Mouse (Mus musculus): ENCODE measurements around the gene Ank3. TPM values are rescaled to one million over a fixed set of nuclear protein-coding genes. Genes with fewer than 3 reads are reported as not detected.

Ank3 gene
- polyA plus RNA-seq, 1 experiment from 2014 or later: 150 TPM

DNA sequence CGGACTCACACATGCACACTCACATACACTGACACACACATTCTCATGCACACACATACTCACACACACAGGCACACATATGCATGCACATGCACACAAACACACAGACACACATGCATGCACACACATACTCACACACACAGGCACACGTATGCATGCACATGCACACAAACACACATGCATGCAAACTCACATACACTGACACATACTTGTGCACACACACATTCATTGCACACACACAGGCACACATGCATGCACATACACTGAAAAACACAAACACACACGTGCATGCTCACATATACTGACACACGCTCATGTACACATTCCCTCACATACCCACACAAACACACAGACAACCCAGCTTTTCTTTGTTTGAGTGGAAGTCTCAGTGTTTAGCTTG is 157.0 kb downstream of the Ank3 start:
- H3K36me3 ChIP-seq (ENCODE audit: control insufficient read depth, insufficient read depth, low read length): no peaks in the 10 kb centered on the region
- H3K27ac ChIP-seq (replicated peaks; ENCODE audit: low read depth, low read length): no peak overlapping the region
- 93% methylated on average over 4 of the region's 4 CpGs for WGBS
- no peaks in the 10 kb centered on the region for H3K9me3 ChIP-seq (ENCODE audit: control insufficient read depth, low read length)
- no peaks in the 10 kb centered on the region for H3K27me3 ChIP-seq (ENCODE audit: control insufficient read depth, insufficient read depth, low read length)
- H3K4me3 ChIP-seq (replicated peaks; ENCODE audit: low read depth, low read length): no peak overlapping the region
- H3K4me1 ChIP-seq (ENCODE audit: control insufficient read depth, insufficient read depth, low read length): peaks cover 3% of the 10 kb centered on the region; the same call in 1 of the 2 replicates
- H3K4me2 ChIP-seq (ENCODE audit: low read length): no peak overlapping the region
- H3K9ac ChIP-seq (replicated peaks; ENCODE audit: low read length): no peak overlapping the region
- ATAC-seq (ENCODE audit: low FRiP score, low TSS enrichment) (no peak), DNase-seq (no peak)

DNA sequence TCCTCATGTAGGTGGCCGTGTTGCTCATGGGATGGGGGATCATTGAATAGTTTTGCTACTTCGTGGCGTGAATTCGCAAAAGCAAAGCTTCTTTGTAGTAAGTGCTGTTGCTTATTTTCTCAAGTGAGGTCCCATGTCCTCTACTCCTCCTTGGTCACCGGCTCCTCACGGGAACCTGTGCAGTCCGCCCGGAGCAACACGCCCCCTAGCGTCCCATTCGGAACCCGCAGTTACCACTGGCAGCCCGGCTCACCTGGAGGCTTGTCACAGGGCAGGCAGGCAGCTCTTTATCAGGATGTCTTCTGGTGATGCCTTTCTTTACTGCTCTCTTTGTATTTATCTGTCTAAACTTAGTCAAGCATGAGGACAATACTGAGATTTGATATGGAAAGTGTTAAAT is 157.7 kb downstream of the Ank3 start:
- Histone ChIP-seq H3K4me2 (ENCODE audit: low read length) (no peak overlapping the region), H3K4me3 (replicated peaks; ENCODE audit: low read depth, low read length) (no peak overlapping the region), H3K36me3 (ENCODE audit: control insufficient read depth, insufficient read depth, low read length) (no peaks in the 10 kb centered on the region), H3K27ac (replicated peaks; ENCODE audit: low read depth, low read length) (no peak overlapping the region), H3K27me3 (ENCODE audit: control insufficient read depth, insufficient read depth, low read length) (no peaks in the 10 kb centered on the region), H3K4me1 (ENCODE audit: control insufficient read depth, insufficient read depth, low read length) (peaks cover 3% of the 10 kb centered on the region; the same call in 1 of the 2 replicates), H3K9me3 (ENCODE audit: control insufficient read depth, low read length) (no peaks in the 10 kb centered on the region), H3K9ac (replicated peaks; ENCODE audit: low read length) (no peak overlapping the region)
- 17% methylated on average over 13 of the region's 13 CpGs for WGBS
- ATAC-seq (ENCODE audit: low FRiP score, low TSS enrichment) (no peak), DNase-seq (no peak)

DNA sequence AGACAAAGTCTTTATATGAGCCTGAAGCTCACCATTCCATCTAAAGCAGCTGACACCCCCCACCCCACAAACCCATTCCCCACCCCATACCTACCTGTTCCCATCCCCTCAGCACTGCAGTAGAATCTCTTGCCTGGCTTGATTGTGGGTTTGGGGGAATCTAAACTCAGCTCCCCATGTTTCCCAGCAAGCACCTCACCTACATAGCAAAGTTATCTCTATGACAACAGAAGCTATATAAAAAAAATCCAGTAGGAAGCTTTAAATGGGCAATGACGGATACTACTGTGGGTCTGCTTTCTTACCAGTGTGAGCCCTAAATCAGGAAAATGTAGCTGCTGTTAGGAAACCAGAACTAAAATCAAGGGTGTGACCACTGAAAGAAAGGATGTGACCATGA is 161.7 kb downstream of the Ank3 start:
- H3K27me3 ChIP-seq (ENCODE audit: control insufficient read depth, insufficient read depth, low read length): no peaks in the 10 kb centered on the region
- H3K4me2 ChIP-seq (ENCODE audit: low read length): no peak overlapping the region
- ATAC-seq (ENCODE audit: low FRiP score, low TSS enrichment) (no peak), DNase-seq (no peak)
- no peak overlapping the region for H3K9ac ChIP-seq (replicated peaks; ENCODE audit: low read length)
- no peaks in the 10 kb centered on the region for H3K36me3 ChIP-seq (ENCODE audit: control insufficient read depth, insufficient read depth, low read length)
- H3K4me1 ChIP-seq (ENCODE audit: control insufficient read depth, insufficient read depth, low read length): peaks cover 3% of the 10 kb centered on the region; the same call in 1 of the 2 replicates
- no peaks in the 10 kb centered on the region for H3K9me3 ChIP-seq (ENCODE audit: control insufficient read depth, low read length)
- 69% methylated on average over 1 of the region's 1 CpGs for WGBS
- no peak overlapping the region for H3K4me3 ChIP-seq (replicated peaks; ENCODE audit: low read depth, low read length)
- no peak overlapping the region for H3K27ac ChIP-seq (replicated peaks; ENCODE audit: low read depth, low read length)

DNA sequence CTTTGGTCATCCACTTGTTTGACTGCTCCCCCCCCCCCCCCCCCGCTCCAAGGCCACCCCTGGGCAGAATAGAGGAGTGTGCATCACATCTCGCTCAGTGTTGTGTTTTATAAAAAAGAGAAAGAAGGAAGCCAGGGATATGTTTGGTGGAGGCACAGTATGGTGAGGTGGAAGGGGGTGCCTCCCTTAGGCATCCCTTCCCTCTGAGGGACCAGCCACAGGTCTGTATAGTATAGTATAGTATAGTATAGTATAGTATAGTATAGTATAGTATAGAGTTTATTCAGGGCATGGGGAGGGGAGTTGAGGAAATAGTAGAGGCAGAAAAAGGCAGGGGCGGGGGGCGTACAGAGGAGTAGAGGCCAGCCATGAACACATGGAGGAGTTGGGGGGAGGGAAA is 164.4 kb downstream of the Ank3 start:
- ATAC-seq (ENCODE audit: low FRiP score, low TSS enrichment): no peak

DNA sequence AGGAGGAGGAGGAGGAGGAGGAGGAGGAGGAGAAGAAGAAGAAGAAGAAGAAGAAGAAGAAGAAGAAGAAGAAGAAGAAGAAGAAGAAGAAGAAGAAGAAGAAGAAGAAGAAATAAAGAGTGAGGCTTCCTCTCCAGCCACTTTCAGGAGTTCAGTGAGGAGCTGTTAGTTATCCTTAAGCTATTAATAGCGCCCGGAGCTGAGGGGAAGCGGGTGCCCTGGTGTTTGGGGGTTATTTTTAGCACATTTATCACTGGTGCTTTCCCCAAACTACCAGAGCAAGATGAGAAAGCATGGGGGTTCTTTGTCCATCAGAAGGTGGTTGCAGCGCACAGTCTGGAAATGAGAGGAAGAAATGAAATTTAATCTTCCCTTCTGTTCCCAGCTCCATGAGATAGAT is 166.5 kb downstream of the Ank3 start:
- DNase-seq (no peak), ATAC-seq (ENCODE audit: low FRiP score, low TSS enrichment) (no peak)
- Histone ChIP-seq H3K4me3 (replicated peaks; ENCODE audit: low read depth, low read length) (no peak overlapping the region), H3K4me1 (ENCODE audit: control insufficient read depth, insufficient read depth, low read length) (no peaks in the 10 kb centered on the region), H3K4me2 (ENCODE audit: low read length) (no peak overlapping the region), H3K9me3 (ENCODE audit: control insufficient read depth, low read length) (no peaks in the 10 kb centered on the region), H3K27me3 (ENCODE audit: control insufficient read depth, insufficient read depth, low read length) (no peaks in the 10 kb centered on the region), H3K9ac (replicated peaks; ENCODE audit: low read length) (no peak overlapping the region), H3K36me3 (ENCODE audit: control insufficient read depth, insufficient read depth, low read length) (no peaks in the 10 kb centered on the region), H3K27ac (replicated peaks; ENCODE audit: low read depth, low read length) (no peak overlapping the region)
- WGBS: 94% methylated on average over 4 of the region's 4 CpGs

More for the DNA sequence above, 164.4 kb downstream of the Ank3 start:
- no peak overlapping the region for H3K4me2 ChIP-seq (ENCODE audit: low read length)
- WGBS: 86% methylated on average over 3 of the region's 4 CpGs
- no peak for DNase-seq
- no peaks in the 10 kb centered on the region for H3K27me3 ChIP-seq (ENCODE audit: control insufficient read depth, insufficient read depth, low read length)
- H3K27ac ChIP-seq (replicated peaks; ENCODE audit: low read depth, low read length): no peak overlapping the region
- H3K36me3 ChIP-seq (ENCODE audit: control insufficient read depth, insufficient read depth, low read length): no peaks in the 10 kb centered on the region
- H3K4me3 ChIP-seq (replicated peaks; ENCODE audit: low read depth, low read length): no peak overlapping the region
- H3K4me1 ChIP-seq (ENCODE audit: control insufficient read depth, insufficient read depth, low read length): no peaks in the 10 kb centered on the region
- H3K9me3 ChIP-seq (ENCODE audit: control insufficient read depth, low read length): no peaks in the 10 kb centered on the region
- H3K9ac ChIP-seq (replicated peaks; ENCODE audit: low read length): no peak overlapping the region

DNA sequence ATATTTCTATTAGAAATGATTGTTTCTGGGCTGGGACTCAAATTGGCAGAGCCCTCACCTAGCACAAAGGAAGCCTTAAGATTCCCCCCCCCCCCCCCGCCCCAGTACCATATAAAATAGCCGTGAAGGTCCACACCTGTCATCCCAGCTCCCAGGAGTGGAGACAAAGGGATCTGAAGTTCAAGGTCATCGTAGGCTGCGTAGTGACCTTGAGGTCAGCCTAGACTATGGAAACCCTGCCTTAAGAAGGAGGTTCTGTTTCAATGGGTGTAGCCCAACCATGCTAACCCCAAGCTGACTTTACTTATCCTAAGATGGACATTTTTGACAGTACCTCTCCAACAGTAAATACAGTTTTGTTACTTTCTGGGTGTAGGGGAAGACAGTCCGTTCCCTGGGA is 170.4 kb downstream of the Ank3 start:
- Histone ChIP-seq H3K4me3 (replicated peaks; ENCODE audit: low read depth, low read length) (no peak overlapping the region), H3K4me1 (ENCODE audit: control insufficient read depth, insufficient read depth, low read length) (peaks cover 36% of the 10 kb centered on the region), H3K27ac (replicated peaks; ENCODE audit: low read depth, low read length) (no peak overlapping the region), H3K27me3 (ENCODE audit: control insufficient read depth, insufficient read depth, low read length) (no peaks in the 10 kb centered on the region), H3K9me3 (ENCODE audit: control insufficient read depth, low read length) (no peaks in the 10 kb centered on the region), H3K4me2 (ENCODE audit: low read length) (no peak overlapping the region), H3K36me3 (ENCODE audit: control insufficient read depth, insufficient read depth, low read length) (no peaks in the 10 kb centered on the region), H3K9ac (replicated peaks; ENCODE audit: low read length) (no peak overlapping the region)
- ATAC-seq (ENCODE audit: low FRiP score, low TSS enrichment) (no peak), DNase-seq (no peak)
- 86% methylated on average over 5 of the region's 5 CpGs for WGBS

DNA sequence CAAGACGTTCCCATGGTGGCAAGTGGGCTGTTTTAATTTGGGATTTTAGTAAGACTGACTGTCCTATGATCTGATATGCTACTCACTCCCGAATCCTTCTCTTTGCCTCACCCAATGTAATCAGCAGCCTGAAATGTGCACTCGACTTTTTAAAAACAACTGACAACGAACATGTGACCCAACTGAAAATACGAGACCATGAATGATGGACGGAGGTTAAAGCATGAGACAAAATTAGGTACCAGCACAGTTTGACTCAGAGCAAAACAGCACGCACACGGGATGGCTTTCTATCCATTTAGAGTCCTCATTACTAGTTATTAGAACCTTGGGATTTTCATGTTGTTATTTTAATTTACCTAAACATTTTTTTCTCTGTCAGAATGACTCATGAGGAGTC is 171.2 kb downstream of the Ank3 start:
- ATAC-seq (ENCODE audit: low FRiP score, low TSS enrichment): no peak
- H3K4me3 ChIP-seq (replicated peaks; ENCODE audit: low read depth, low read length): no peak overlapping the region
- H3K4me1 ChIP-seq (ENCODE audit: control insufficient read depth, insufficient read depth, low read length): peaks cover 42% of the 10 kb centered on the region
- no peak overlapping the region for H3K9ac ChIP-seq (replicated peaks; ENCODE audit: low read length)
- DNase-seq: no peak
- WGBS: 79% methylated on average over 8 of the region's 8 CpGs
- H3K27me3 ChIP-seq (ENCODE audit: control insufficient read depth, insufficient read depth, low read length): no peaks in the 10 kb centered on the region
- no peak overlapping the region for H3K4me2 ChIP-seq (ENCODE audit: low read length)
- no peaks in the 10 kb centered on the region for H3K9me3 ChIP-seq (ENCODE audit: control insufficient read depth, low read length)
- H3K27ac ChIP-seq (replicated peaks; ENCODE audit: low read depth, low read length): no peak overlapping the region
- no peaks in the 10 kb centered on the region for H3K36me3 ChIP-seq (ENCODE audit: control insufficient read depth, insufficient read depth, low read length)

DNA sequence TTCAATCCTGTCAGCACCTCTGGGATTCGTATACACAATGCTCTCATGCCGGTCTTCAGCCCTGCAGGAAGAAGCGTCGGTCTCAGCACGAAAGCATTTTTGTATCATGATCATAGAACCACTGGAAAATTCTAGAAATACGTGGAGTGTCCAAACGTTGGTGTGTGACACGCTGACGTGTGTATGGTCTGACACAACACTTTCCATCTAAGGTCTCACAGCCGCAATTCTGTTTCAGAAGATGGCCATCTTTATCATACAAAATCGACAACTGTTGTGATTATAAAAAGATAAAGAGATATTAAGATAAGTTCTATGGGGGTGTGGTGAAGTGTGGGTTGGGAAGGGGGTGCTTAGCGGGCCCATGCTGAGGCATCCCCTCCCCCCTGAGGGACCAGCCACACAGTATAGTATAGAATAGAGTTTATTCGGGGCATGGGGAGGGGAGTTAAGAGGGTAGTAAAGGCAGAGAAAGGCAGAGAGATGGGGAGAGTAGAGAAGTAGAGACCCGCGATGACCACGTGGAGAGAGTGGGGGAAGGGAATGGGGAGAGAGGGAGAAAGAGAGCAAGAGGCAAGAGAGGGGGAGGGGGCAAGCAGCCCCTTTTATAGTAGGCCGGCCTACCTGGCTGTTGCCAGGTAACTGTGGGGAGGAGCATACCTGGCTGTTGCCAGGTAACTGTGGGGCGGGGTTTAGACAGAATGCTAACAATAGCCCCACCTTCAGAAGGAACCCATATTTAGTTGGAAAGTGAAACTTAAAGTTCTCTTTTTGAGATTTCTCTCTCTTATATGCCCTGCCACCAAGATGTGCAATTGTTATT is 172.1 kb downstream of the Ank3 start:
- 39% methylated on average over 18 of the region's 18 CpGs for whole genome bisulfite sequencing
- DNase-seq (no peak), ATAC-seq (ENCODE audit: low FRiP score, low TSS enrichment) (no peak)
- no peaks in the 10 kb centered on the region for H3K36me3 ChIP-seq (ENCODE audit: control insufficient read depth, insufficient read depth, low read length)
- H3K4me1 ChIP-seq (ENCODE audit: control insufficient read depth, insufficient read depth, low read length): peaks cover 49% of the 10 kb centered on the region
- no peak overlapping the region for H3K4me3 ChIP-seq (replicated peaks; ENCODE audit: low read depth, low read length)
- no peaks in the 10 kb centered on the region for H3K9me3 ChIP-seq (ENCODE audit: control insufficient read depth, low read length)
- no peak overlapping the region for H3K9ac ChIP-seq (replicated peaks; ENCODE audit: low read length)
- peak overlapping the region; percentile 36 for H3K4me2 ChIP-seq (ENCODE audit: low read length)
- no peak overlapping the region for H3K27ac ChIP-seq (replicated peaks; ENCODE audit: low read depth, low read length)
- no peaks in the 10 kb centered on the region for H3K27me3 ChIP-seq (ENCODE audit: control insufficient read depth, insufficient read depth, low read length)

DNA sequence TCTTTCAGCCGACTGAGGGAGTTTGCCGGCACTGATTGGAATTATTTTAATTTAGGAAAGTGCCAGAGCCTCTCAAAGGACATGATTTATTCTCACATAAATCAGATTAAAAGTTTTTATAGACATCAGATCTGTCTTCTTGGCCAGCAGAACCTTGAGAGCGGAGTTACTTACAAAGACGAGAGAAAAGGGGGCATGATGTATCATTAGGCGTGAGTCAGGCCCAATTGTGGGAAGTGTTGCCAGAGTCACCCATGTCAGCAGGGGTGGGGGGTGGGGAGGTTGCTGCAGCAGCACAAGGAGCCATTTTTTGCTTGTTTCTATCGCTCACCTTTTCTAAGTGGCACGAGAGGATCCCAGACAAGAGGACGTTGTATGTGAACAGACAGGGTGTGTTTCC is 172.8 kb downstream of the Ank3 start:
- H3K4me3 ChIP-seq (replicated peaks; ENCODE audit: low read depth, low read length): 0 out of 2 replicates have a peak overlapping the region, but pooled peaks have one; percentile 1

More for the DNA sequence above, 172.8 kb downstream of the Ank3 start:
- no peaks in the 10 kb centered on the region for H3K36me3 ChIP-seq (ENCODE audit: control insufficient read depth, insufficient read depth, low read length)
- no peaks in the 10 kb centered on the region for H3K9me3 ChIP-seq (ENCODE audit: control insufficient read depth, low read length)
- peaks cover 49% of the 10 kb centered on the region for H3K4me1 ChIP-seq (ENCODE audit: control insufficient read depth, insufficient read depth, low read length)
- no peaks in the 10 kb centered on the region for H3K27me3 ChIP-seq (ENCODE audit: control insufficient read depth, insufficient read depth, low read length)
- no peak overlapping the region for H3K27ac ChIP-seq (replicated peaks; ENCODE audit: low read depth, low read length)
- WGBS: 3% methylated on average over 8 of the region's 8 CpGs
- ATAC-seq (ENCODE audit: low FRiP score, low TSS enrichment) (no peak), DNase-seq (no peak)
- no peak overlapping the region for H3K9ac ChIP-seq (replicated peaks; ENCODE audit: low read length)
- peak overlapping the region; percentile 36 for H3K4me2 ChIP-seq (ENCODE audit: low read length)

All from midbrain, embryonic 14.5 days (tissue).